Mouse (Mus musculus) monocyte, adult 2 months (primary cell): ENCODE measurements around the gene Gpr165.

ENCODE experiments used
- DNase-seq, 2 experiments: peaks; one replicate each; pipeline ENCODE4 v3.0.0; 2022; ENCODE audit warnings: low spot score in 2 of 2, low read depth in 1 of 2

The Gpr165 gene

DNA sequence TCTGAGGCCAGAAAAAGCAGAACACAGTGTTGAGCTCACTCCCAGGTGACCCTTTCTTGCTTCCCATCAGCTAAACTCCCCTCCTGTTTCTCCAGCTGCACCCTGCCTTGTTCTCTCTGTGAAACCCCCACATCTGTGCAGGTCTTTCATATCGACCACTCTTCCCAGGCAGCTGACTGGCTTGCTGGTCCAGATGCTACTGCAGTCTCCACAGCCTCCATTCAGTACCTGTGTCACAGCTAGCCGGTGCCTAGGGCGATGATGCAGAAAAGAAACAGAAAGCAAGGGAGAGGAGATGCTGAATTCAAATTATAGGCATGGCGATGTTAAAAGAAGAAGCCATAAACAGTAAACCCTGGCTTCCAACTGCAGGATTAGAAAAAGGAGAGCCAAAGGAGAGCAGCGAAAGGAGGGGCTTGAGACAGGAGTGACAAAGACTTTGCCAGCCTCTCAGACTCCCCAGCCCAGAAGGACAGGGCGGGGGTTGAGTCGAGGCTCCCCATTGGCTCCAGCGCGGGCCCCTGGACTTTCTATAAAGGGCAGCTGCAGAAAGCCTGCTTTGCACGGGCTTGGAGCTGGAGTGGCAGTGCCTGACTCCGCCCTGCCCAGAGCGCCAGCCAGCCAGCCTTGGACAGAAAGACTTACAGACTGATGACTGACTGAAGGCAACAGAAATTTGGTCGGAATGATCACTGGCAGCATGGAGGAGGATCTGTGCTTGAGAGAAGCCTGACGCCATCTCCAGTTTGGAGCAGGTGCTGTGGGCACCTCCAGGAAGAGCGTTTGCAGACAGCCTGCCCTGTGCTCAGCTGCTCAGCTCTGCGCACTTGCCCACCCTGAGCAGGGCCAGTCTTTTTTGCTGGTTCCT, at the start of gene Gpr165:
Gpr165 (plus strand) TSS at position 535 of the 868 bp plus-strand sequence.
- DNase-seq: no peak

DNA sequence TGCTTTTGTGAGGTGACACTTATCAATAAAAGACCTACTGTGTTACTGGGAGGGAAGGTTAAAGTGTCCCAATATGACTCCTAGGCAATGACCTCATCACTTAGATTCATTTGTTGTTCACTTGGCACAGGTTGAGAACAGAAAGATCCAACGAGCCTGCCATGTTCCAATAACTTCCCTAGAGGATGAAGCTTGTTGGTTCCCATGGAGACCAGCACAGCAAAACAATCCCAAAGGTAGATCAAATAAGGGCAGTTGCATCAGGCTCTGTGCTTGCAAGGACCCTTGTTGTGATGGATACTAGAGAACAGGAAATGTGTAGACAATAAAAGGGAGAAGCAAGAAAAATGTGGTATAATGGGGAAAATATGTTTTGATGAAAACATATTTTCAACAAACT, 38.4 kb upstream of the Gpr165 start:
- no peak for DNase-seq
